Mouse (Mus musculus): ENCODE data around the gene Cdh23. TPM values are rescaled to one million over a fixed set of nuclear protein-coding genes. Genes with fewer than 3 reads are reported as not detected.
"Not testable (repeated sequence)": the region's sequence is repeated elsewhere in the genome, so short reads cannot be mapped to it uniquely, and the experiment has no call there.

Cdh23 gene
- polyA plus RNA-seq (2014; fragmentation: Nextera tagmentation; extraction: Ambion mirVana): 0.57 and 0.89 TPM in 2 replicates

DNA sequence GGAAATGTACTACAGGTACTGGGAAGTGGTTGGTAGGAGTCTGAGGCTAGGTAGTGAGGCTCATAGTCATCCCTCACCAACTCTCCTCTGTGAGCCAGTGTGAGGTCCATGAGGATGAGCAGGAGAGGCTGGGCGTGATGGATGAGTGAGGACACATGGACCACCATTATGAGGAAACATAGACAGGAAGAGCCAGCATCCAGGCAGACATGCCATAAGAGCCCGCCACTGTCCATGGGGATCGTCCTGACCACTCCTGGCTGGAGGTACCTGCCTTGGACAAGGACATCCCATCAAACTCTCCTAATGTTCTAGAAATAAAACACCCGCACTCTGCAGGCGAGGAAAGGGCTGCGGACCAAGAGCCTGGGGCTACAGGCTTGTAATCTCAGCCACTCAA, at the start of gene Cdh23:
Gene Cdh23 (minus strand): TSS at position 101 of the 400 bp plus-strand sequence.
- Histone ChIP-seq H3K4me2 (replicated peaks; ENCODE audit: low read depth, low read length) (no peak within 1 kb of the TSS), H3K4me1 (ENCODE audit: control insufficient read depth, insufficient read depth, low read length) (no peaks in the 10 kb centered on the region), H3K27me3 (ENCODE audit: control insufficient read depth, insufficient read depth, low read length) (no peaks in the 10 kb centered on the region), H3K9me3 (ENCODE audit: control insufficient read depth, low read length) (no peaks in the 10 kb centered on the region), H3K36me3 (ENCODE audit: control insufficient read depth, insufficient read depth, low read length) (no peaks in the 10 kb centered on the region), H3K4me3 (ENCODE audit: low read length) (no peak within 1 kb of the TSS), H3K9ac (ENCODE audit: low read depth, low read length) (no peak within 1 kb of the TSS), H3K27ac (ENCODE audit: low read depth, low read length) (no peak within 1 kb of the TSS)
- WGBS: 82% methylated on average over 6 of the region's 6 CpGs
- no peak for ATAC-seq (ENCODE audit: low FRiP score, low TSS enrichment)

GRCm38 (mm10) chr10:60744543-60745290, 48.4 kb upstream of the Cdh23 start:
- no peak overlapping the region for H3K4me3 ChIP-seq (ENCODE audit: low read length)
- no peak overlapping the region for H3K4me2 ChIP-seq (replicated peaks; ENCODE audit: low read depth, low read length)
- H3K4me1 ChIP-seq (ENCODE audit: control insufficient read depth, insufficient read depth, low read length): 0 out of 2 replicates have a peak, but pooled peaks cover 5% of the 10 kb centered on the region
- peak overlapping the region; percentile 37; the same call in 1 of the 2 replicates for H3K27ac ChIP-seq (ENCODE audit: low read depth, low read length)
- no peak overlapping the region for H3K9ac ChIP-seq (ENCODE audit: low read depth, low read length)
- H3K27me3 ChIP-seq (ENCODE audit: control insufficient read depth, insufficient read depth, low read length): no peaks in the 10 kb centered on the region
- no peaks in the 10 kb centered on the region for H3K9me3 ChIP-seq (ENCODE audit: control insufficient read depth, low read length)
- whole genome bisulfite sequencing: 71% methylated on average over 14 of the region's 14 CpGs
- ATAC-seq (ENCODE audit: low FRiP score, low TSS enrichment): no peak
- H3K36me3 ChIP-seq (ENCODE audit: control insufficient read depth, insufficient read depth, low read length): no peaks in the 10 kb centered on the region; the same call in 1 of the 2 replicates

- no peaks in the 10 kb centered on the region for H3K9me3 ChIP-seq (ENCODE audit: control insufficient read depth, low read length)
- H3K4me2 ChIP-seq (replicated peaks; ENCODE audit: low read depth, low read length): no peak overlapping the region
- H3K4me3 ChIP-seq (ENCODE audit: low read length): no peak overlapping the region
- H3K4me1 ChIP-seq (ENCODE audit: control insufficient read depth, insufficient read depth, low read length): 0 out of 2 replicates have a peak, but pooled peaks cover 5% of the 10 kb centered on the region
- no peak overlapping the region for H3K9ac ChIP-seq (ENCODE audit: low read depth, low read length)
- peak overlapping the region; percentile 37; the same call in 1 of the 2 replicates for H3K27ac ChIP-seq (ENCODE audit: low read depth, low read length)
- WGBS: 65% methylated on average over 9 of the region's 9 CpGs
- no peak for ATAC-seq (ENCODE audit: low FRiP score, low TSS enrichment)
- H3K27me3 ChIP-seq (ENCODE audit: control insufficient read depth, insufficient read depth, low read length): no peaks in the 10 kb centered on the region
- H3K36me3 ChIP-seq (ENCODE audit: control insufficient read depth, insufficient read depth, low read length): no peaks in the 10 kb centered on the region; the same call in 1 of the 2 replicates
These were observed 47.4 kb upstream of the Cdh23 start for GRCm38 (mm10) chr10:60743681-60744080.

DNA sequence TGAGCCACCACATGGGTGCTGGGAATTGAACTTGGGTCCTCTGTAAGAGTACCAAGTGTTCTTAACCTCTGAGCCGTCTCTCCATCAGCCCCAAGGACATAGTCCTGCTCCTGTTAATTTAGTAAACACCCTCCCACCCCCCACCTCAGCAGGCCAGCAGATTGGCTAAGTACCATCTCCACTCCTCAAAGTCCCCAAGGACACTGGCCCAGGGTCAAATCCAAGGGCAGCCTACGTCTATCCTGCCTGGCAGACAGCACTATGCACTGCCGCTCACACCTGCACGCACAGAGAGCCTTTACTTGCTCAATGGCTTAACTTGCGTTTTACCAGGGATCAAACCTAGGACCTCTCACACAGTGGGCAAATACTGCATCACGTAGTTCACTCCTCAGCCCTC, 46.7 kb upstream of the Cdh23 start:
- Histone ChIP-seq H3K9me3 (ENCODE audit: control insufficient read depth, low read length) (no peaks in the 10 kb centered on the region), H3K27ac (ENCODE audit: low read depth, low read length) (no peak overlapping the region), H3K4me2 (replicated peaks; ENCODE audit: low read depth, low read length) (no peak overlapping the region), H3K4me1 (ENCODE audit: control insufficient read depth, insufficient read depth, low read length) (0 out of 2 replicates have a peak, but pooled peaks cover 5% of the 10 kb centered on the region), H3K9ac (ENCODE audit: low read depth, low read length) (no peak overlapping the region), H3K36me3 (ENCODE audit: control insufficient read depth, insufficient read depth, low read length) (no peaks in the 10 kb centered on the region; the same call in 1 of the 2 replicates), H3K4me3 (ENCODE audit: low read length) (no peak overlapping the region), H3K27me3 (ENCODE audit: control insufficient read depth, insufficient read depth, low read length) (no peaks in the 10 kb centered on the region)
- no peak for ATAC-seq (ENCODE audit: low FRiP score, low TSS enrichment)
- WGBS: 77% methylated on average over 6 of the region's 6 CpGs

- H3K9me3 ChIP-seq (ENCODE audit: control insufficient read depth, low read length); H3K9ac ChIP-seq (ENCODE audit: low read depth, low read length); H3K4me3 ChIP-seq (ENCODE audit: low read length); H3K27ac ChIP-seq (ENCODE audit: low read depth, low read length); ATAC-seq (ENCODE audit: low FRiP score, low TSS enrichment); H3K27me3 ChIP-seq (ENCODE audit: control insufficient read depth, insufficient read depth, low read length); H3K4me2 ChIP-seq (replicated peaks; ENCODE audit: low read depth, low read length); H3K4me1 ChIP-seq (ENCODE audit: control insufficient read depth, insufficient read depth, low read length); H3K36me3 ChIP-seq (ENCODE audit: control insufficient read depth, insufficient read depth, low read length): not testable (repeated sequence)
- 62% methylated on average over 1 of the region's 1 CpGs for WGBS
These were observed 46.0 kb upstream of the Cdh23 start for GRCm38 (mm10) chr10:60742296-60742695.

DNA sequence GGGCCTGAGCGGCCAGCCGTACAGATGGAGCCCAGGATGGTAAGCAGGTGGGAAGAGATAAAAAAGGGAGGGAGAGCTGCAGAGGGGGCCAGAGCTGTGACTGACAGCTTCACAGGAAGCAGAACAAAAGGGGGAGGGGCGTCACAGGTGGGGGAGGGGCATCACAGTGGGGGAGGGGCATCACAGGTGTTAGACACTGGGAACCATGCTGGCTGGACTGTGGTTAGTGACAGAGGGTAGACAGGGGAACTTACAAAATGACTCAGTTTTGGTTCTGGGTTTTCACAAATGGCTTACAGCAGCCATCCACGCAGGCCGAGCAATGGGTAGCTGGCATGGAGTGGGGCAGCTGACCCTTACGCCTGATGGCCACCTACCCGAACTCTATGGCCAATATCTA, 45.1 kb upstream of the Cdh23 start:
- Histone ChIP-seq H3K27ac (ENCODE audit: low read depth, low read length) (no peak overlapping the region), H3K9me3 (ENCODE audit: control insufficient read depth, low read length) (no peaks in the 10 kb centered on the region), H3K27me3 (ENCODE audit: control insufficient read depth, insufficient read depth, low read length) (no peaks in the 10 kb centered on the region), H3K4me3 (ENCODE audit: low read length) (no peak overlapping the region), H3K9ac (ENCODE audit: low read depth, low read length) (no peak overlapping the region), H3K36me3 (ENCODE audit: control insufficient read depth, insufficient read depth, low read length) (no peaks in the 10 kb centered on the region; the same call in 1 of the 2 replicates), H3K4me1 (ENCODE audit: control insufficient read depth, insufficient read depth, low read length) (peaks cover 14% of the 10 kb centered on the region; the same call in 1 of the 2 replicates), H3K4me2 (replicated peaks; ENCODE audit: low read depth, low read length) (no peak overlapping the region)
- no peak for ATAC-seq (ENCODE audit: low FRiP score, low TSS enrichment)
- whole genome bisulfite sequencing: 75% methylated on average over 7 of the region's 7 CpGs

DNA sequence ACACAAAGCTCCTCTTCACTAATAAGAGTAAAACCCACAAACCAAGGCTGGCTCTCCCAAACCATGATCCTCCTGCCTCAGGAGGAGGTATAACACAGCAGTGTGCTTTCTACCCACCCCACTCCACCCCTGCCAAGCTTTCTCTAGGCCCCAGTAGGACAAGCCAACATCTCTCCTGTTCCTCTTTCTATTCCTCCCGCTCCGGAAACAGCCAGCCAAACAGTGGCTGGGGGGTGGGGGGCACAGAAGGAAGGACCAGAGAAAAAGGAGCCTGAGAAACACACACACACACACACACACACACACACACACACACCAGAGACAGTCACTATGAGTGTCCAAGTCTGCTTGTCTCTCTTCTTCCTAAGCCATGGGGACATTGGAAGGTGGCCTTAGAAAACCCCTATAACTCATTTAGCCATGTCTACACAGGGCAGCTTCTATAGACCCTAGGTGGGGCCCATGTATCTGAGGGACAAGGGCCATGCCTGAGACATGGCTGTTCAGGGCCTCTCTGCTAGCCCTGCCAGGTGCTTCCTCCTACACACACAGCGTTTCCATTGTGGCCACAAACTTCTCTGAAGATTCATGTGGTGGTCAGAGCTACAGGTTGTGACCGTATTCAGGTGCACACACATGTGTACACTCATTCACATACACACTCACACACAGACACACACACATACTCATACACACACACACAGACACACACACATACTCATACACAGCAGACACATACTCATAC, 43.5 kb upstream of the Cdh23 start:
- Histone ChIP-seq H3K4me3 (ENCODE audit: low read length) (no peak overlapping the region), H3K4me2 (replicated peaks; ENCODE audit: low read depth, low read length) (no peak overlapping the region), H3K27me3 (ENCODE audit: control insufficient read depth, insufficient read depth, low read length) (no peaks in the 10 kb centered on the region), H3K4me1 (ENCODE audit: control insufficient read depth, insufficient read depth, low read length) (peaks cover 14% of the 10 kb centered on the region; the same call in 1 of the 2 replicates), H3K27ac (ENCODE audit: low read depth, low read length) (no peak overlapping the region), H3K9me3 (ENCODE audit: control insufficient read depth, low read length) (no peaks in the 10 kb centered on the region), H3K36me3 (ENCODE audit: control insufficient read depth, insufficient read depth, low read length) (no peaks in the 10 kb centered on the region; the same call in 1 of the 2 replicates), H3K9ac (ENCODE audit: low read depth, low read length) (no peak overlapping the region)
- ATAC-seq (ENCODE audit: low FRiP score, low TSS enrichment): no peak
- WGBS: 89% methylated on average over 4 of the region's 4 CpGs

GRCm38 (mm10) chr10:60737886-60738640, 41.8 kb upstream of the Cdh23 start:
- Histone ChIP-seq H3K27ac (ENCODE audit: low read depth, low read length) (no peak overlapping the region), H3K36me3 (ENCODE audit: control insufficient read depth, insufficient read depth, low read length) (no peaks in the 10 kb centered on the region)
- WGBS: 77% methylated on average over 7 of the region's 9 CpGs

More at GRCm38 (mm10) chr10:60737886-60738640, 41.8 kb upstream of the Cdh23 start:
- no peaks in the 10 kb centered on the region for H3K27me3 ChIP-seq (ENCODE audit: control insufficient read depth, insufficient read depth, low read length)
- H3K9ac ChIP-seq (ENCODE audit: low read depth, low read length): no peak overlapping the region
- H3K9me3 ChIP-seq (ENCODE audit: control insufficient read depth, low read length): no peaks in the 10 kb centered on the region
- no peak overlapping the region for H3K4me3 ChIP-seq (ENCODE audit: low read length)
- no peak for ATAC-seq (ENCODE audit: low FRiP score, low TSS enrichment)
- H3K4me2 ChIP-seq (replicated peaks; ENCODE audit: low read depth, low read length): no peak overlapping the region
- peaks cover 14% of the 10 kb centered on the region; the same call in 1 of the 2 replicates for H3K4me1 ChIP-seq (ENCODE audit: control insufficient read depth, insufficient read depth, low read length)
